In the genomic region with DNA sequence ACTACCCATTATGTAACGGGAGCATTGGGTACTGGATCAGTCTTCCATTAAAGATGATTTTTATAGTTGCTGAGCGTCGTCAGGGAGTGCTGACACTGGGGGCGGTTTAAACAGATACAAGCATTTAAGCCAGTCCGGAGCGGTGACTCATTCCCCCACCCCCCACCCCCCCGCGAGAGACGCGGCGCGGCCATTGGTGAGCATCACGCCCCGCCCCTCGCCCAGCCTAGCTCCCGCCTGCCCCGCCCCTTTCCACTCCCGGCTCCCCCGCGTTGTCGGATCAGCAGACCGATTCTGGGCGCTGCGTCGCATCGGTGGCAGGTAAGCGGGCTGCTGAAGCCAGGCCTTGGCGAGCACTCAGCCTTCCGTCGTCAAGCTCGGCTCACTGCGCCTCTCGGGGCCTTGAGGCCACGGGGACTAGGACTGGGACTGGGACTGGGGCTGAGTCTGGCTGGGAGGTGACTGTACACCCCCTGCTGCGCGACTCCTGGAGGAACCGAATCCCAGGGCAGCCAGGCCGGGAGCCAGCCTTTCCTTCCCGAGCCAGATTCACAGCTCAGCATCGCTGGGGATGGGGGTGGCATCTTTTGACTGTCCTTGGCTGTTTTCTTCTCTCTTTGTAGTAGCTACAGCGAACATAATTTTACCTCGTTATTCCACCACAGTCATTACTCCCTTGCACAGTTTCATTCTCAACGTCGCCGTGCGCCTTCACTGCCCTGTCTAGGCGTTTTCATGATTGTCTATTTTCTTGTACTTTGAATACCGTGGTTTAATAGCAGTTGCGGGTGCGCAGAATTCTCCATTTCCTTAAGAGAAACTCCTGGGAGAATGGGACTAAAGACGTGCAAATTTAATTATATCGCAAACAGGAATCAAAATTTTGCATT, we compare ENCODE assay signal across 1 mouse cellular context.
TF ChIP-seq lines count a peak whose summit lies in the region.

A gene (plus strand): TSS at position 246 of the 890 bp plus-strand sequence.
A gene (plus strand): TSS at position 275 of the 890 bp plus-strand sequence.

TF ChIP-seq in MEL, 35 proteins besides CTCF, POLR2A, EP300 and RAD21 (continued from another document):
- TF ChIP-seq ELF1 (IDR thresholded peaks at IDR 0.05; ENCODE audit: low read depth, low read length) = no peak
- TF ChIP-seq NRF1 (IDR thresholded peaks at IDR 0.05; ENCODE audit: insufficient read depth, low read depth, low read length, poor library complexity, severe bottlenecking) = peak; percentile 22; the same call in 1 of the 2 replicates
- TF ChIP-seq CHD2 (IDR thresholded peaks at IDR 0.05; ENCODE audit: low read length) = no peak
- peak; percentile 66; the same call in 1 of the 2 replicates for TF ChIP-seq JUND (IDR thresholded peaks at IDR 0.05; ENCODE audit: low read depth, low read length)
- TF ChIP-seq NELFE (IDR thresholded peaks at IDR 0.05; ENCODE audit: low read depth, low read length) = peak; percentile 86
- TF ChIP-seq TCF12 (IDR thresholded peaks at IDR 0.05; ENCODE audit: low read depth, low read length) = peak; percentile 78
- TF ChIP-seq SIN3A (IDR thresholded peaks at IDR 0.05; ENCODE audit: low read length) = peak; percentile 71
- peak; percentile 55; the same call in 1 of the 2 replicates for TF ChIP-seq MAZ (IDR thresholded peaks at IDR 0.05; ENCODE audit: low read depth, low read length)
- no peak; the same call in 1 of the 2 replicates for TF ChIP-seq KAT2A (conservative IDR thresholded peaks at IDR 0.05; ENCODE audit: low read depth, low read length)
- no peak for TF ChIP-seq BHLHE40 (IDR thresholded peaks at IDR 0.05; ENCODE audit: borderline replicate concordance, low read depth, low read length)
- TF ChIP-seq CHD1 (IDR thresholded peaks at IDR 0.05; ENCODE audit: low read depth, low read length) = 0 out of 2 replicates have a peak, but pooled peaks have one; percentile 74
